Comparison of ENCODE assay signal across 8 mouse cellular contexts in genomic region chr17:80559050-80559449, GRCm38 (mm10). TPM values are rescaled to one million over a fixed set of nuclear protein-coding genes. Genes with fewer than 3 reads are reported as not detected.
DNase-seq lines count a peak whose midpoint lies in the region; ATAC-seq and TF ChIP-seq lines count a peak whose summit lies in the region.

No protein-coding gene starts in this region.

- peaks cover 4% of the 10 kb centered on the region for H3K4me1 ChIP-seq in testis, adult 2 months (ENCODE audit: control insufficient read depth, insufficient read depth, low read length)
- no peaks in the 10 kb centered on the region for H3K4me1 ChIP-seq in midbrain, postnatal 0 days (ENCODE audit: insufficient read depth, low read length)

- TF ChIP-seq POLR2A in testis, adult 2 months (IDR thresholded peaks at IDR 0.05; ENCODE audit: control insufficient read depth, low read depth, low read length): no peak

- no peak overlapping the region for H3K4me2 ChIP-seq in midbrain, postnatal 0 days (ENCODE audit: low read depth, low read length, poor library complexity, severe bottlenecking)

- no peaks in the 10 kb centered on the region for H3K9me3 ChIP-seq in midbrain, postnatal 0 days (ENCODE audit: low read length)

- no peaks in the 10 kb centered on the region for H3K27me3 ChIP-seq in testis, adult 2 months (ENCODE audit: control insufficient read depth, insufficient read depth, low read length)
- H3K27me3 ChIP-seq in midbrain, postnatal 0 days (ENCODE audit: insufficient read depth, low read length): no peaks in the 10 kb centered on the region

- WGBS in midbrain, postnatal 0 days: 38% methylated on average over 11 of the region's 11 CpGs

- no peak overlapping the region for H3K27ac ChIP-seq in testis, adult 2 months (ENCODE audit: control insufficient read depth, insufficient read depth, low read depth, low read length)
- H3K27ac ChIP-seq in midbrain, postnatal 0 days (ENCODE audit: low read depth, low read length): no peak overlapping the region

- ATAC-seq in midbrain, postnatal 0 days (ENCODE audit: low FRiP score): no peak

- H3K36me3 ChIP-seq in testis, adult 2 months (ENCODE audit: control insufficient read depth, insufficient read depth, low read length): no peaks in the 10 kb centered on the region; the same call in none of the 2 replicates
- H3K36me3 ChIP-seq in midbrain, postnatal 0 days (ENCODE audit: insufficient read depth, low read length): no peaks in the 10 kb centered on the region

- TF ChIP-seq CTCF in testis, adult 2 months (IDR thresholded peaks at IDR 0.05; ENCODE audit: control insufficient read depth, insufficient read depth, insufficient replicate concordance, low read depth, low read length): peak; percentile 38; the same call in 1 of the 2 replicates
- peak; percentile 57 for TF ChIP-seq CTCF in midbrain, postnatal 0 days (IDR thresholded peaks at IDR 0.05)

- no peak overlapping the region for H3K9ac ChIP-seq in midbrain, postnatal 0 days (replicated peaks; ENCODE audit: low read length, poor library complexity, severe bottlenecking)

- H3K4me3 ChIP-seq in testis, adult 2 months (ENCODE audit: control insufficient read depth, low read depth, low read length): peak overlapping the region; percentile 55
- no peak overlapping the region for H3K4me3 ChIP-seq in midbrain, postnatal 0 days (ENCODE audit: low read depth, low read length)

- intact Hi-C loops in heart, postnatal 14 days (cut with DNase I): no loop called here

- DNase-seq in gastrocnemius, adult 18-20 months (ENCODE audit: low spot score): peak; percentile 24
- no peak for DNase-seq in gastrocnemius, postnatal 25 days
- DNase-seq in testis, postnatal 14 days (ENCODE audit: low spot score): no peak
- DNase-seq in cerebellum, postnatal 14 days: peak; percentile 60 to 81
- DNase-seq in heart, postnatal 14 days: peak; percentile 52 to 62
- peak; percentile 56 for DNase-seq in midbrain, postnatal 0 days (ENCODE audit: low spot score)
- DNase-seq in urinary bladder, adult 2 months (ENCODE audit: low spot score): no peak

RNA-seq across cellular contexts. Expression of gene Cdkl4, which starts 18.6 kb away (rescaled TPM):
- under 1 TPM in 1 of 2 experiments, not detected in 1; 0.19 TPM for total RNA-seq in gastrocnemius, adult 18-20 months (2021)
- not detected for total RNA-seq in gastrocnemius, postnatal 25 days (2021)
- polyA plus RNA-seq in testis, adult 2 months (2012; rRNA removed): 18.3 and 19.6 TPM in 2 replicates
- under 1 TPM in 1 of 2 experiments, not detected in 1; 0.14 TPM for total RNA-seq in heart, postnatal 14 days (2021)
- total RNA-seq in midbrain, postnatal 0 days (2014; rRNA removed): 6.9 and 7.9 TPM in 2 replicates
- 5.4 and 6.0 TPM in 2 replicates for polyA plus RNA-seq in midbrain, postnatal 0 days (2015; fragmentation: Nextera tagmentation; extraction: Ambion mirVana)
- polyA plus RNA-seq in urinary bladder, adult 2 months (2012; rRNA removed): 0.10 and 0.18 TPM in 2 replicates

Comparison
In these comparisons a context has a peak if more than half of its experiments do, and no peak if none do; other contexts are left out.
1. DNase-seq: peak in gastrocnemius, adult 18-20 months (single experiment), cerebellum, postnatal 14 days (2 of 2), heart, postnatal 14 days (2 of 2) and midbrain, postnatal 0 days (single experiment); none in gastrocnemius, postnatal 25 days (single experiment), testis, postnatal 14 days (single experiment) and urinary bladder, adult 2 months (single experiment).